Mouse (Mus musculus): ENCODE measurements around the gene Cfap20.

The Cfap20 gene

GRCm38 (mm10) chr8:95374429-95374828, 60.2 kb downstream of the Cfap20 start:
- DNase-seq (ENCODE audit: inconsistent ontology term), result no peak

DNA sequence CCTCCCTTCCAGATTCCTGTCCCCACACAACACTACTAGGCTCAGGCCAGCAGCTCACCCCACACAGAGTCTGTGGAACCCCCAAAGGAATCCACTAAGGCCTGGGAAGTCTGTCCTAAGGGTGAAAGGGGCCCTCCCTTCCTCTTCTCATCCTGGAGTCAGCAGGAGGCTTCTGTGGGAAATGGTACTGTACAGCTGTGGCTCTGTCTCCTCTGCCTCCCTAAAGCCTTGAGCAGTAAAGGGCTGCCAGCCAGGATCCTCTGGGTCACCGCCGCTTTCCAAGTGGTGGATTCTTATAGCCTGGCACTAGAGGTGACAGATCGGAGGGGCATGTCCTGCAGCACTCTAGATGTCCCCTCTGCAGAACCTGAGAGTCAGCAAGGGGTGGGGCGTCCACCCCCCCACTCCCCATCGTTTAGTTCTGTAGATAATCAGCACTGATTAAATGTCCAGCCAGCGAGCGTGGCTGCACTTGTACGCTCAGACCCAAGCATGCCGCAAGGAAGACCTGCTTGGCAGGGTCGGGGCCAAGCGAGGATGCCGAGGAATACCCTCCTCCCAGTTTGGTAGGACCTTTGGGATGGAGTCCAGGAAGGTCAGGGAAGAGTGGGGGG, 61.2 kb downstream of the Cfap20 start:
- no peak for DNase-seq (ENCODE audit: inconsistent ontology term)
